Mouse (Mus musculus) cerebral cortex, adult 2 months (tissue): Measurements from ENCODE around the gene Grwd1.

Source experiments
- WGBS: fragments of 180-500 bp; shearing (Covaris S2); methylation state at CpG from one replicate; pipeline ENCODE4 v1.1.7; 2018; 5-methylcytosine and 5-hydroxymethylcytosine counted together

The Grwd1 gene

DNA sequence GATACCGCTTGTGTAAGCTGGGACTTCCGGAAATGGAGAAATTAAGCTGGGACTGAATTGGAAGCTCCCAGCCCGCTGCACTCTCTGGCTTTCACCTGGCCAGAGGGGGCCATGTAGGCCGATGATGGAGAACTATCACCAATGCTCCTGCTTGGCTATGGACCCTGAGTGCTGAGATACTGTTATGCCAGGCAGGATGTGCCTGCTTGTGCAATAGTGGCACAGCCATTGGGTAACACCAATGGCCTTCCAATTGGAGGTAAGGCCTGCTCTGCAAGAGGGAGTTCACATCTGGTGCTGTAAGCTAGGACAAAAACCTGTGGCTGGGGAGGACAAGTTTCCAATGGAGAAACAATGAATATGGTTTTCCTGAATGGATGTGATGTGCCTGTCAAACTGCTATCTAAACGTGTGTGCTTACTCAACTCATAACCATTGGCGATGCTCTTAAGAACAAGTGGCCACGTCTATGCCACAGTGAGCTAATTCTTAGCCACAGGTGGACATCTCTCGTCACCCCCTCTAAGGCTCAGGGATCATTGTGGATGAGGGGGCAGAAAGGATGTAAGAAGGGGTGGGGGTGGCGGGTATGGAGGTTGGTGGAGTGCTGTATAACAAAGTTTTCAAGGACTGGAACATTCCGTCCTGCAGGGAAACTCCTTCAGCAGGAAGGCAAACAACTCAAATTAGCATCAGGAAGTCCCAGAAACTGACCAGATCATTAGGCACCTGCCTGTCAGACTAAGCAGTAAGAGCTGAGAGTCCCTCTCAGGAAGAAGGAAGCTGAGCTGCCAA is 12.4 kb upstream of the Grwd1 start:
- WGBS, result 93% methylated on average over 10 of the region's 10 CpGs

DNA sequence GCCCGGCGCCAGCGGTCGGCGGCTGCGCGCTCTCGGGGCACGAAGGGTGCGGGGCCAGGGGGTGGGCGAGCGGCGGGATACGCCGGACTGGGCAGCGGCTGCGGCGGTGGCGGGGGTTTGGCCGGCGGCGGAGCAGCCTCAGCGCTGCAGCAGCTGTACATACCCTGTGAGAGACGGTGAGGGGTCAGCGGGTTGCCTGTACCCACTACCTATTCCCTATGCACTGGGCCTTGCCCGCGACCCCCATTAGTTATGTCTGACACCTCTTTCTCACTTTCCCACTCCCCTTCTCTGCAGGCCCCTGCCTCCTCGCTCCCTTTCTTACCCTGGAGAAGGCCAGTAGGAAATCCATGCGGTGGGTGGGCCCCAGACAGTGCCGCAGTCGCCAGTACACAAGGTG is 3.2 kb upstream of the Grwd1 start:
- 28% methylated on average over 22 of the region's 31 CpGs for WGBS

DNA sequence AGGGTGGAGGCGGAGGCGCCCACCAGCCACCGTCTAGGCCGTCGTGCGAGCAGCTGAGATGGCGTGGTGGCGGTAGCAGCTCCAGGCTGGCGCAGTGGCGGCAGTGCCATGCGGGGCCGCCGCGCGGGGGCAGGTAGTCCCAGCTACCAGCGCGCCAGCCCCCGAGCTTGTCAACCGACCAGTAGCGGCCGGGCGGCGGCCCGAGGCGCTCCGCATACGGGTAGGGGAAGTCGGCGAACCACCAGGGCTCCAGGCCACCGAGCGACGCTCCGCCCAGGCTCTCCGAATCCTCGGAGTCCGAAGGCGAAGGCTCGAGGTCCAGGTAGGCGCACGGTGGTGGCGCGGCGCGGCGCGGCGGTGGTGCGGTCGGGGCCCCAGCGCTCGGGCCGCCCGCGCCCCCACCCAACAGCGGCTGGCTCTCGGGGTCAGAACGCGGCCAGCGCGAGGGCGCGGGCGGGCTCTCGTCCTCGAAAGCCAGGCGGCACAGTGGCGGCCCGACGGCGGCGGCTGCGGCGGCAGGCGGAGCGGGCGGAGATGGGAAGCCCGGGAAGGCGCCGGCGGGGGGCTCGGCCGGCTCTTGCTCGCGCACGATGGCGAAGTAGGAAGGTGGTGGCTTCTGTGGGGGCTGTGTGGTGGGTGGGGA is 2.5 kb upstream of the Grwd1 start:
- 9% methylated on average over 82 of the region's 86 CpGs for WGBS

DNA sequence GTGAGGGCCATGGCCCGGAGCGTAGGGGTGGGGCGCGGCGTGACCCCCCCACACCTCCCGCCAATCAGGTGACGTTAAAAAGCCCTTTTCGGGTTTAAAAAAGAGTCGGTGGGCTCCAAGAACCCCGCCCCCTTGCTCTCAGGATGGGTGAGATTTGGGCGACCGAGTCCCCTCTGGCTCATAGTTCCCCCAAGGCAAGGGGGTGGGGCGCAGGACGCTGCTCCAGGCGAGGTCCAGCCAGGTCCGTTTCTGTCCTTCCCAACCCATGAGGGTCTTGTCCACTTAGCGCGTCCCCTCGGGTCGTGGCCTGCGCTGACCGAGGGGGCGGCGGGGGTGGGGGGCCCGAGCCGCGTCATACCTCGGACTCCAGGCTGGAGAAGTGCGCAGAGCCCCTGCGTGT is 1.7 kb upstream of the Grwd1 start:
- 14% methylated on average over 30 of the region's 30 CpGs for WGBS

DNA sequence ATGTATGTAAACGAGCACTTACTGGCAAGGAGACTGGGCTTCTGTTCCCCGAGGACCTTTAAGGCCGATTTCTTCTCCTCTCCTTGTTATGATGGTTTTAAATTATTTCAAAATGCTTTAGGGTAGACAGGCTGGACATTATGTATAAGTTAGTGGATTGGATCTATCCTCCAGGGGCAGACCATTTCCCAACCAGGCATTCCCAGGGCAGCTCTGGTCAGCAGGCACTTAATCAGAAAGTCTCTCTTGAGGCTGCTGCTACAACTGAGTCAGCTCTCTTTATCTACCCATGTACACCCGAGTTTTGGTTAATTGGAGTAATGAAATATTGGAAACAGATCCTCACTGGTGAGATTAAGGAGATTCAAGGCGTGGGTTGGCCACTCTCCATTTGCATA is 383 bp upstream of the Grwd1 start:
- 17% methylated on average over 5 of the region's 5 CpGs for WGBS

DNA sequence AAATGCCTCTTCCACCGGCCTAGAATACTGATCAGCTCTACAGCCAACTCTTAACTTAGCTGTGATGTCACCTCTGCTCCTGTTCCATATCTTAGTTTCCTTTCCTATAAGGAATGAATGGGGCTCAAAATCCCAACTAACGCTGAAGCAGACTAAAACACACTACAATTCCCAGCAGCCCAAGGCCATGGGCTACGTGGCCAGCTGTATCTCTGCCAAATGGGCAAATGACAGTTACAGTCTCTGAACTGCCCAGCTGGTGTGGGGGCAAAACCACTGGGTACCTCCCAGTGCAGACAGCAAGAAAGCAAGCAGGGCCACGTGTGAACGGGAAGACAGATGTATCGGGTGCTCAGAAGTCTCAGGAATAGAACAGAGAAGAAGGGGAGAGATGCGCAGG is 4.1 kb downstream of the Grwd1 start:
- WGBS, result 62% methylated on average over 7 of the region's 7 CpGs

DNA sequence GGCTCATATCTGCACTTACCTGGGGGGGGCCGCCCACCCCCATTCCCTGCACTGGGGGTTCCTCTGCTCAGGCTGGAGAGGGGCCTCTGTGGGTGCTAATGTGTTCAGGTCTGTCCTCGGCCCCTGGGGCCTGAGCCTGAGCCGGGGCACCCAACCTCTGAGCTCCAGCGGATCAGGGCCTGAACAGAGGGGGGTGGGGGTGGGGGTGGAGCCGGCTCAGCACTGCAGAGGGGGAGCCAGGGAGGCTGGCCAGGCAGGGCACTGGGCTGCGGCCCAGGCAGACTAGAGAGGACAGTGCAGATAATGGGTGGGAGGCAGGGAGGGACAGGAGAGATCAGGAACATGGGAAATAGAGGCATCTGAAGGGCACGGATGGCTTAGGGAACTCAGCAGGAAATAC is 6.1 kb downstream of the Grwd1 start, which contains the start of gene Kcnj14:
Gene Kcnj14, minus strand, starts transcription at position 185 of the 400 bp plus-strand sequence.
- WGBS, result 59% methylated on average over 7 of the region's 7 CpGs

DNA sequence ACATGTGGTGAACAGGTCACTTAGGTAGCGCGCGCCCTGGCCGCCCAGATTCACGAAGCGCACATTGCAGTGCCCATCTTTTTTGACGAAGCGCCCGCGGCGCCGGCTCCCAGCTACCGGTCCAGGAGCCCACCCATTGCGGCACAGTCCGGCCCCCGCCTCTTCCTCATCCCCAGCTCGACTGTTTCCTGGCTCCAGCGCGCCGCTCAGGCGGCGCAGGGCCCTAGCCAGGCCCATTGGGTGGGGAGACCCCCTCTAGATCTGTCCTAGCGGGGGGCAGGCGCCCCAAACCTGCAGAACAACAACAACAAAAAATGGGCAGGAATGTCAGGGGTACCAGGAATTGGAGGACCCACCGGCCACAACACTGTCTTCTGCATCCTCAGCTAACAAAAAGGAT is 10.9 kb downstream of the Grwd1 start:
- WGBS, result 29% methylated on average over 25 of the region's 25 CpGs

DNA sequence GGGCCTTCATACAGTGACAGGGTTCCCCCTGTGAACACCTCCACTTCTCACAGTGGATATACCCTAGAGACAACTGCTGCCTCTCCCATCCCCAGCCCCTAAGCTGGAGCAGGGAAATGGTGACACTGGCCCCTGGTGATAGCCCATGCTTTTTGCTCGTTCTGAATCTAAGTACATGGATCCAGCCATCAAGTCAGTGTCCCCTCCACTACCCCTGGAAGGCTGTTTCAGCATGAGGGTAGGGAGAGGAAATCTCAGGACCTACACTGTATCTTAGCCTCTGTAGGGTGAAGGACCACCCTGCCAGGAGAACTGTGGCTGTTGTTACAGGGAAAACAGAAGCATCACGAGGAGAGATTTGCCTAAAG is 14.8 kb downstream of the Grwd1 start:
- 58% methylated on average over 2 of the region's 2 CpGs for WGBS

DNA sequence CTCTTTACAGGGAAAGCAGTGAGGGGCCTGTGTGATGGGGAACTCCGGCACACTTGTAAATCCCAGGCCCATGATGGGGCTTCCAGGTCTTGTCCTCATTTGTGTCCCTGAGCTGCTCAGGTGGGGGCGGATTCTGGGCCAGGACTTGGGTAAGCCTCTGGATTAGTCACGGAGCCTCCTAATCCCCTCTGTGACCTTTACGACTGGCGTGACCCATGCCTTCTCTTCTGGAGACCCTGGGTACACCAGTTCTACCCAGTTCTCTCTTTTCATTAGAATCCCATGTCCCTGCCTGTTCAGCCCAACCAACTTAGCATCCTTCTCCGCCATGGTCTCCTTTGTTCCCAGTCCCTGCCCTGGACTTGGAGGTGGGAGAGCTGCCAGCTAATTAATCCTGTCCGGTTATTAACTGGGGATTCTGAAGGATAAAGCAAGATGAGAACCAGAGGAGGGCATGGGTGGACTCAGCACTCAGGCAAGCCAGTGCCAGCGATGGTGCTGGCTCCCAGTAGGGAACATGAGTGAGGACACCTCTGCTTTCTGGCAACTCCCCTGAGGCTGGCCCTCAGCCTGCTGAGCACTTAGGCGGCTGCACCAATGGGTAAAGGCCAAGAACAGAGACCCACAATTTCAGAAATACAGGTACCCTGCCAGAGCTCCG is 15.3 kb downstream of the Grwd1 start:
- WGBS, result 52% methylated on average over 10 of the region's 10 CpGs

DNA sequence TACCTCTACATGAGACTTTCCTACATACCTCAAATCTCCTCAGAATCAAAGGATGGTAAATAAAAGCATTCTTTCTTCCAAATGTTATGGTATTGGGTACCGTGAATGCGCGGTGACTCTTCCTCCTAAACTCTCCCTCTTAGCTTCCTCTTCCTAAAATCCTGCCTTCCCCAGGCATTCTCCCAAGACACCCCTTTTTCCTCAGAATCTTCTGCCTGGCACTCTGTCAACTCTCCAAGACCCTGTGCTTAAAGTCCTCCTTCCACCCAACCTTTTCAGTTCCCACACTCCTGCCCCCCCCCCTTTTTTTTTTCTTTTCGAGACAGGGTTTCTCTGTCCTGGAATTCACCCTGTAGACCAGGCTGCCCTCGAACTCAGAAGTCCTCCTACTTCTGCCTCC is 15.9 kb downstream of the Grwd1 start:
- WGBS, result under 1% methylated on average over 5 of the region's 5 CpGs

DNA sequence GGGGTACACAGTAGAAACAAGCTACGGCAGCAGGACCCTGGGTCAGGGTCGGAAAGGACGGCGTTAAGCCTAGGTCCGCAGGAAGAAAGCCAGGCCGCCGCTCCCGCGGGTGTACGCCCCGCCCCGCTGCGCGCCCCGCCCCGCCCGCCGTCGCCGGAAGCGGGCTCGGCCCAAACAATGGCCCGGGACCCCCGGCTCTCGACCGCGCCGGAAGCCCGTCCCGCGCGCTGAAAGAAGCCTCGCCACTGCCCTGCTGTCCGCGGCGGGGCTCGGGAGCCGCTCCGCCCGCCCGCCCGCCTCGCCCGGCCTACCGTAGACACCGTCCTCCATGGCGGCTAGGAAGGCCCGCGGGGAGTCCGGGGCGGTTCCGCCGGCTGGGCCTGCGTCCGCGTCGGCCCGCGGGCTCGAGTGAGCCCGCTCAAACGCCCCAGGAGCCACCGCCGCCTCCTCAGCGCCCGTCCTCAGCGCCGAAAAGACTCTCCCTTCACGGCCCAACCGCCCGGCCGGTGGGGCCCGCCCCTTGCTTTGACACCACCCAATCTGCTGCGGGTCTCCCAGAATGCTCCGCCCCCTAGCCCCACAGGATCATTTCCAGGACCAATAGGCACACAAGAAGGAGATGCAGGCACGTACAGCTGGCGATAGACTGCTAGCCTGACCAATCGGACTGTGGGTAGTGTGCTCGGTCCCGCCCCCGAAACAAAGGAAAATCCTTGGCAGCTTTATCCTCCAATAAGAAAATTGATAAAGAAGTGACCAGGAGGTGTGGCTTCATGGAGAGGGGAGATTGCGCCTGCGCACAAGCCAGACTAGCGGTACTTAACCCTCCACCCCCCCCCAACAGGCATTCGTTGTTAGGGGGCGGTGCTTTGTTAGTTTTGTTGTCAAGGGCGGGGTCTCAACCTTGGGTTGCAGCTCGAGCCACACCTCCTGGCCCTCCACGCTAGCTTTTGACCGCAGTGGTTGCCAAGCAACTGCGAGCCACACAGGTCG is 16.7 kb downstream of the Grwd1 start, which contains the start of gene Cyth2:
Gene Cyth2, minus strand, starts transcription at position 795 of the 993 bp plus-strand sequence.
- WGBS, result under 1% methylated on average over 90 of the region's 92 CpGs

DNA sequence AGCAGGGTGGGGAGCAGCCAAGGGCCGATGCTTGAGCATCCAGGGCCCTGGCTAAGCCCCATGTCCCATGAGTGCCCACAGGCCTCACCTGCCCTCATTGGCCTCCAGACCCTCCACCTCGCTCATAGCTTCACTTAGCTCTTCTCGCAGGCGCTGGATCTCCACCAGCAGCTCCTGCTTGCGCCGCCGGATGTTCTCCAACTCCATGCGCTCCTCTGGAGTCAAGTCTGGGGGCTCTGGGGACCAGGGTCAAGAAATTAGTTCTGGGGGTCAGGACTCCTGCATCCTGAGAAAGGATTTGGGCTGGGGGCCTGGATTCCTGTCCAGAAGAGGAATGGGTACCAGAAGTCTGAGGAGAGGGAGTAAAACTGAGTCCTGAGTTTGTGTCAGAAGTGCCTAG is 17.8 kb downstream of the Grwd1 start:
- WGBS, result 85% methylated on average over 8 of the region's 8 CpGs

DNA sequence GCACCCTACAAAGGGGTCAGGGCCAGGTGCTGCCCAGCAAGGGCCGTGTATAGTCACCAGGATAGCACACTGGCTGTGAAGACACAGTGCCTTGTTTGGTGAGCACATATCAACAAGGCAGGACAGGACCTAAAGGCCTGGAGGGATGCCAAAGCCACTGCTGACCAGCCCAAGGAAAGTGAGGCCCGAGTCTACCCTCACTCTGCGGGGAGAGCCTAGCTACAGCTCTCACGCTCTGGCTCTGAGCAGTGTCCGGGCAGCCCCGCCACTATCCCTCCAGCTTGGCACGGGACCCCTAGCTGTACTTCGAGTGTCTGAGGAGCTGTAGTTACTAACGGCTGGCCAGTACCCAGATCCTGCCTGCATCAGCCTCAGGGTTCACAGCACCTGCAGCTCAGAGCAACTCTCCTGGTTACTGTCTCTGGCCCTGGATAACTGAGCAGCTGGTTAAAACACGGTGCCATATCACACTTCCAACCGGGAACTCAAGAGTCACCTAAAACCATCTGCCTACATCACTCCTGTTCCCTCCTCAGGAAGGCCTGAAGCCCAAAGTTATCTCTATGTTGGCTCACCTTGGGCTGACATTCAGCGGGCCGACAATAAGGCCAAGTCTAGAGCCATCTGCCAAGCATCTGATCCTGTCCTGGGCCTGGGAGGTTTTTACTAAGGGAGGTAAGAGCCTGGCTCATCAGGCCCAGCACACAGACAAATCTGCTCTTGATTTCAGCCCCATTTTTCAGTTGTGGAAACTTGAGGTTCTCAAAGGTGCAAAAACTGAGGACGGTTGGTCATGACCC is 21.3 kb downstream of the Grwd1 start:
- 64% methylated on average over 14 of the region's 14 CpGs for WGBS

DNA sequence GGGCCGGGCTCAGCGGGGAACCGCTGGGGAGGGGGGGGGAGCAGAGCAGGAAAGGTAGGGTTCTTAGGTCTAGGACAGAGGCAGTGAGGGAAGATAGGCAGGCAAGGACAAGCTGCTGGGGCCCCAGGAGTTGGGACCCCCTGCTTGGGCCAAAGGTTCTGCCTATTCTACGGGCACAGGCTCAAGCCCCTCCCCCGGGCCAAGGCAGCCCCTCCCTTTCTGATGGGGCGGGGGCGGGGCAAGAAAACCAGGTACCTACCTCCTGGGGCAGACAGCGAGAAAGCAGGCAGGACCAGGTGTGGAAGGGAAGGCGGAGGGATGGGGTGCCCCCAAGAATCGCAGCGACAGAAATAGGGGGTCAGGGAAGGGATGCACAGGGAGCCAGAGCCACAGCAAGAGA is 22.3 kb downstream of the Grwd1 start:
- WGBS, result 39% methylated on average over 11 of the region's 11 CpGs

DNA sequence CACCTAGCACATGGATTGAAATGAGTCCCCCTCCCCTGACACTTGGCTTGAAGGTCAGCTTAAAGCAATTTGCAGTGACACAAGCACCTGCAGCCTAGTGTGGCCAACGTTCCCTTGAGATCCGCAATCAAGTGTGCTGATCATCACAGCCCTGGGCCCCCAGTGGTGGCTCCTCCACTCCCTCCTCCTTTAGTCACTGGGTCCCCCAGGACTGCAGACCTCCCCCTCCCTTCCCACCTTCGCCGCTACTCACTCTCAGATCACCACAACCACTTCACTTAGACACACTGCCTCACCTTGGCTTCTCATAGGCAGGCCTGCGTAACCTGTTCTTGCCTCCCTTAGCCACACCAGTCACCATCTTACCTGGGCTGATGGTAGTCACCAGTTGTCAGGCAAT is 24.8 kb downstream of the Grwd1 start:
- 59% methylated on average over 5 of the region's 5 CpGs for WGBS

DNA sequence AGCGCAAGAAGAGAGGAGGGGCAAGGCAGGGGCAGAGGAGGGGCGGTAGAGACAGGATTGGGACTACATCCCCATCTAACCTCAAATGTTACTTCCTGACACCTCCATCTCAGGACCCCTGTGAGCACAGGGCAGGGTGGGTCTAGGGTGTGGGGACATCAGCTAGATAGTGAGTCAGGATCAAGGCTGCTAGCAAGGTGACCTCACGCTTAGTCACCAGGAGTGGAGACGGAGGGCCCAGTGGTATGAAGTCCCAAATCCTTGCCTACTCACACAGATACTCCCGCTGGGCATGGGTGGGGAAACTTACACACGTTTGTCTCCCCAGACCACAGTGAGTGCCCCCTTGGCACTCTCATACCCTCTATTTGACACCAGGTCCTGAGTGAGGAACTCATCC is 28.2 kb downstream of the Grwd1 start:
- 85% methylated on average over 6 of the region's 6 CpGs for WGBS

DNA sequence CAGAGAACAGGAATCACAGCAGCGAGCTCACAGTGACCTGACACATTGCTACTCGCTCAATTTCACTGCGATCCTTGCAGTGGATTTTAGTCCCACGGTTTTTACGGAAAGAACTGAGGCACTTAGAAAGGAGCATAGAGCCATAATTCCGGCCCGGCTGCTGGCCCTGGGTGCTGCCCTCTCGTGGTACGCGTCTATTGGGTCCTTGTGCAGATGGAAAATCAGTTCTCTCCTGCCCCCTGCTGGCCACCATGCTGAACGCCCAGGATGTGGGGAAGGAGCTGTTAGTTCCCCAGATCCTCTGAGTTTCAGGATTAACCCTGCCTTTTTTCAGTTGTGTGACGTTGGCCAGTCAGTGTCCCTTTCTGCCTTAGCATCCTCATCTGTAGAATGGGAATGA is 29.4 kb downstream of the Grwd1 start:
- WGBS, result under 1% methylated on average over 12 of the region's 12 CpGs

DNA sequence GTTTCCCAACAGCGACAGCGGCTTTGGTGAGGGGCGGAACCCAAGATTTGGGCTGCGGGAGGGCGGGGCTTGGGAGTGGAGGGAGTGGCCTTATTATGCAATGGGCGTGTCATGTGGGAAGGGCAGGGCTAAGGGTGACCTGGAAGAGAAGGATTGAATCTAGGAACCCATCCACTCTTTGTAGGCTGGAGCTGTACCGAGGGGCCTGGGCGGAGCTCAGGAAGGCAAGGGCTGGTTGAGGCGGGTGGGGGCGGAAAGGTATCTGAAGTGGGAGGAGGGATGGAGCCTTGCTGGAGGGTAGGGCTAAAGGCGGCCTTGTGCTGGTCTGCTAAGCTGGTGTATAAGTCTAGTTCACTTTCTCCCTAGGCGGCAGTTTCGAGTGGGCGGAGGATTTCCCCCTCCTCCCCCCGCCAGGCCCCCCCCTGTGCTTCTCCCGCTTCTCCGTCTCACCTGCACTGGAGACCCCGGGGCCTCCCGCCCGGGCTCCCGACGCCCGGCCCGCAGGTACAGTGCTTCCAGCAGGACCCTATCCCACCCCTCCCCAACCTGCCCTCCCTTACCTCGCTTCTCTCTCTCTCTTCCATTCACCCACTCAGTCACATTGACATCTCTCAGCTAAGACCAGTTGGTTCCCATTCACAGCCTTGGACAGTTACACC is 30.1 kb downstream of the Grwd1 start:
- WGBS, result 29% methylated on average over 25 of the region's 25 CpGs

DNA sequence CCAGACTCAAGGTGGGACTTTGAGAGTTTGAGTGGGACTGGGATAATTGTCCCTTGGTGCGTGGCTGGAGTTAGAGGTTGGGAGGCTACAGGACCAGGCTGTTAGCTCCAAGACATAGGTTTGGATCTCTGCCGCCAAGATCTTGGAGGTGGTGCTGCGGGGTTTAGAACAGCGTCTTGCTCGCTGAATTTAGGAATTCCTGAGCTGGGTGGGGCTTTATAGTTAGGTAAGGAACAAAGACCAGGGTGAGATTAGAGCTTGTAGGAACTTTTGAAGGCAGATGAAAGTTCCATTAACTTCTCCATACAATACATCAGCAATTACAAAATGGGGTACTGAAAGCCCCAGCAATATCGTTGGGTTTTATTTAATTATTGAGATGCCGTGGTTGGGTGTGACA is 30.7 kb downstream of the Grwd1 start:
- 47% methylated on average over 7 of the region's 7 CpGs for WGBS
